Mouse (Mus musculus) liver, adult 2 months (tissue): Measurements from ENCODE around the gene Scd1. TPM values are rescaled to one million over a fixed set of nuclear protein-coding genes. Genes with fewer than 3 reads are reported as not detected.
A peak's percentile ranks its signal among the peaks of the same experiment; 100 is the strongest.

Source experiments
- DNase-seq: peaks from one replicate; pipeline ENCODE4 v3.0.0-alpha.2; 2011; ENCODE audit warnings: low read depth, low spot score; ENCODE audit errors: extremely low read depth
- H3K27ac ChIP-seq: fragments of 200-500 bp; replicated peaks from 2 replicates; pipeline ENCODE4 v1.5.1; 2012; ENCODE audit warnings: low read depth, mild to moderate bottlenecking, control low read depth, inconsistent platforms, low read length; ENCODE audit not compliant: insufficient read depth
- H3K27me3 ChIP-seq: fragments of 200-500 bp; 2 replicates; pipeline ENCODE4 v1.6.1; 2012; ENCODE audit warnings: mild to moderate bottlenecking, moderate library complexity, low read length, inconsistent platforms; ENCODE audit not compliant: control insufficient read depth, insufficient read depth
- H3K36me3 ChIP-seq: fragments of 200-500 bp; 2 replicates; pipeline ENCODE4 v1.6.1; 2012; ENCODE audit warnings: low read length, inconsistent platforms; ENCODE audit not compliant: control insufficient read depth, insufficient read depth
- H3K4me1 ChIP-seq: fragments of 200-500 bp; 2 replicates; pipeline ENCODE4 v1.6.1; 2011; ENCODE audit warnings: low read length; ENCODE audit not compliant: control insufficient read depth, insufficient read depth
- H3K4me3 ChIP-seq: fragments of 200-500 bp; 2 replicates; pipeline ENCODE4 v1.5.1; 2011; ENCODE audit warnings: low read depth, mild to moderate bottlenecking, control low read depth, low read length, moderate library complexity; ENCODE audit not compliant: insufficient read depth
- H3K79me2 ChIP-seq: fragments of 200-500 bp; 2 replicates; pipeline ENCODE4 v1.6.1; 2012; ENCODE audit warnings: inconsistent platforms, mild to moderate bottlenecking, low read length, moderate library complexity; ENCODE audit not compliant: control insufficient read depth, insufficient read depth
- H3K9ac ChIP-seq: fragments of 200-500 bp; 2 replicates; pipeline ENCODE4 v1.6.1; 2012; ENCODE audit warnings: low read depth, mild to moderate bottlenecking, control low read depth, inconsistent platforms, low read length
- CTCF ChIP-seq: fragments of 200-500 bp; IDR thresholded peaks from 2 replicates; pipeline ENCODE4 v1.5.1; 2011; ENCODE audit warnings: low read depth, low read length, control low read depth
- POLR2A ChIP-seq: fragments of 200-500 bp; IDR thresholded peaks from 2 replicates; pipeline ENCODE4 v1.6.1; 2011; ENCODE audit warnings: low read length, control low read depth; ENCODE audit not compliant: insufficient read depth; ENCODE audit errors: extremely low read depth
- WGBS: fragments of 180-500 bp; shearing (Covaris S2); methylation state at CpG from one replicate; pipeline ENCODE4 v1.1.7; 2018; 5-methylcytosine and 5-hydroxymethylcytosine counted together
- polyA plus RNA-seq: library from polyadenylated mRNA; depleted of rRNA; stranded (reverse); fragments of >200 nt; gene quantifications from 2 replicates; pipeline ENCODE4 v1.2.3, GENCODE M21; 2012
- total RNA-seq: library from RNA; depleted of rRNA; stranded (reverse); fragments of >200 nt; gene quantifications from 2 replicates; pipeline ENCODE4 v1.2.3, GENCODE M21; 2014

The Scd1 gene
- total and polyA plus RNA-seq, 2 experiments, result 1,338 to 8,115 TPM

DNA sequence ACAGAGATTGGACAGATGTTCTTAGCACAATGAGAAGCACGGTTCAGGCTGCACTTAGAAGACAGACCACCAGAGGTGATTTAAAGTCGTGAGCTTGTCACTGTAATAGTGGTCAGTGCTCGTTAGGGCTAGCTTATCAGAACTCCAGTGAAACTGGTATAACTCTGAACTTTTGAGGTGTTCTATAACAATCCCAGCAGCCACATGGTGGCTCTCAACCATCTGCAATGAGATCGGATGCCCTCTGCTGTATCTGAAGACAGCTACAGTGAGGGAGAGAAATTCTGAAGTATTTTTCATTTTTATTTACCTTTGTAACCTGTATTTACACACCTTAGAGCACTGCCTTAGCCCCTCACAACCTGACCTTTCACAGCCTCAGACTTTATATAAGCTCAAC lies 31.6 kb upstream of the Scd1 start:
- no peaks in the 10 kb centered on the region for H3K36me3 ChIP-seq
- no peak overlapping the region for H3K9ac ChIP-seq
- no peak overlapping the region for H3K27ac ChIP-seq
- no peak overlapping the region for H3K4me3 ChIP-seq
- no peaks in the 10 kb centered on the region for H3K79me2 ChIP-seq
- no peaks in the 10 kb centered on the region for H3K4me1 ChIP-seq
- TF ChIP-seq CTCF, result no peak
- peaks cover 3% of the 10 kb centered on the region; the same call in 1 of the 2 replicates for H3K27me3 ChIP-seq
- 48% methylated on average over 4 of the region's 4 CpGs for WGBS
- no peak for DNase-seq

DNA sequence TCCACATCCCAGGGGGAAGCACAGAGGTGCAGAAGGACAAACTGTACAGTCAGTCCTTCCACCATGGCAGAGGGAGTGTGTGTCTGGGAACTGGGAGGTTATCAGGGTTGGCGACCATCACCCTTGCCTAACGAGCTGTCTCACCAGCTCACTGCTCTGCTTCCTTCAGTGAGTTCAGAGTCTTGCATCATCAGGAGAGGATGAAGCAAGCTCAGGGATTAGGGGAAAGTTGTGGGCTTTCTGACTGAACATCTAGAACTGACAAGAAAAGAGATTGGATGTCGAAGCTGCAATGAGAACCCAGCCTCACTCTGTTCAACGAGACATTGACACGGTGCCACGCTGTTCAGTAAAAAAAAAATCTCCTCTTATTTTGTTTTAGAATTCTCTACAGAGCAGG lies 30.3 kb upstream of the Scd1 start:
- Histone ChIP-seq H3K27ac (no peak overlapping the region), H3K36me3 (no peaks in the 10 kb centered on the region), H3K9ac (no peak overlapping the region), H3K4me3 (no peak overlapping the region), H3K79me2 (no peaks in the 10 kb centered on the region), H3K4me1 (no peaks in the 10 kb centered on the region), H3K27me3 (no peaks in the 10 kb centered on the region; the same call in 1 of the 2 replicates)
- TF ChIP-seq CTCF (no peak), POLR2A (no peak)
- no peak for DNase-seq
- 72% methylated on average over 6 of the region's 6 CpGs for WGBS

DNA sequence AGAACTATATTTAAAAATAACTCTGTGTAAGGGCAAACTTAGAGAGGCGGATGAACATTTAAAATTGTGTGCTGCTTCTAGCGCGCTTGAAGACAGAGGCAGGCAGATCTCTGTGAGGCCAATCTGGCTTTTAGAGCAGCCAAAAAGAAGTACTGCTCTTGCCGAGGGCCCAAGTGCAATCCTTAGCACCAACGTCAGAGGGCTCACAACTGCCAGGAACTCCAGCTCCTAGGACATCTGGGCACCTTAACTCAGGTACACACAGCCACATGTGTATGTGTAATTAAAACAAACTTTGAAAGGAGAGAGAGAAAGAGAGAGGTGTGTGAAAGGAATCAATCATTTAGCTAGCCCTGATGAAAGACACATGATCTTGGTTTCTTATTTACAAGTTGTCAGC lies 24.4 kb upstream of the Scd1 start:
- Histone ChIP-seq H3K36me3 (no peaks in the 10 kb centered on the region), H3K9ac (no peak overlapping the region), H3K79me2 (no peaks in the 10 kb centered on the region), H3K27me3 (no peaks in the 10 kb centered on the region), H3K27ac (no peak overlapping the region), H3K4me1 (no peaks in the 10 kb centered on the region), H3K4me3 (no peak overlapping the region)
- TF ChIP-seq POLR2A (no peak), CTCF (no peak)
- DNase-seq, result no peak
- 77% methylated on average over 5 of the region's 5 CpGs for WGBS

DNA sequence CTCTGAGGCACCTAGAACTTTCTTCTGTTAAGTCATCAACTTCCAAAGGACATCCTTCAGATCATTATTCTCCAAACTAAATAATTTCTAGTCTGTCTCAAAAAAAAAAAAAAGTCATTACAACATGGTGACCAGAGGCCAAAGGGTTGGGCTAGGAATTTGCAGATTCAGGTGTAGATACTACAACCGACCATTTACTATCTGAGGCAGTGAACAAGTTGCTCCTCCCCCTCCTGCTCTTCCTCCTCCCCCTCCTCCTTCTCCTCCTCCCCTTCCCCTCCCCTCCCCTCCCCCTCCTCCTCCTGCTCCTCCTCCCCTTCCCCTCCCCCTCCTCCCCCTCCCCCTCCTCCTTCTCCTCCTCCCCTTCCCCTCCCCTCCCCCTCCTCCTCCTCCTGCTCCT lies 20.0 kb upstream of the Scd1 start:
- H3K27ac ChIP-seq, result no peak overlapping the region
- no peak overlapping the region for H3K9ac ChIP-seq
- no peak for TF ChIP-seq CTCF
- no peak for TF ChIP-seq POLR2A
- WGBS, result 76% methylated on average over 1 of the region's 1 CpGs
- no peak overlapping the region for H3K4me3 ChIP-seq
- H3K27me3 ChIP-seq, result no peaks in the 10 kb centered on the region
- no peak for DNase-seq
- H3K36me3 ChIP-seq, result no peaks in the 10 kb centered on the region
- no peaks in the 10 kb centered on the region for H3K79me2 ChIP-seq
- H3K4me1 ChIP-seq, result no peaks in the 10 kb centered on the region

DNA sequence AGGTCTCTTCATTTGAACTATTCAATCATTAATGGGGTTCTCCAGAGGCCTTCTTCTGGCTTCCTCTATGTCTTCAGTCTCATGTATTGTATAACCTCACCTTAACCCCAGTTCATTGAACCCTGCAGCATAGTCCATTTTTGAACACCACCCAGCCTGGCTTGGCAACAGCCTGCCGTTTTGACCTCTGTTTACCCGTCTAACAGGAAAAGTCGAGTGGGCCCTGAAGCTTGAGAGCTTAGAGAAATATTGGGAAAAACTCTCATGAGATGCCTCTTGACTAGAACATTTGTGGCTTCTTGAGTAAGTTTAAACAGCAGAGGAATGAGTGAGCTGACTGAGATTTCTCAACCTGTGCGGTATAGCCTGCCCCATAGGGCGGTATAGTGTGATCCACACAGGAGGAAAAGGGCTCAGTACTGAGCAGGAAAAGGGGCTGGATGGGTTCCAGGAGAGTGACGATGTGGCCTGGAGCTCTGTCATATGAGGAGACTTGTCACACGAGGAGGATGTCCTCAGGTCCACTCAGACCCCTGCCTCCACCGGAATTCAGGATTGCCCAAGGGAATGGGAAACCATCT lies 14.5 kb upstream of the Scd1 start:
- TF ChIP-seq CTCF, result no peak
- TF ChIP-seq POLR2A, result no peak
- H3K27me3 ChIP-seq, result no peaks in the 10 kb centered on the region
- H3K4me1 ChIP-seq, result peaks cover 16% of the 10 kb centered on the region
- no peak overlapping the region for H3K4me3 ChIP-seq
- no peaks in the 10 kb centered on the region for H3K36me3 ChIP-seq
- no peak overlapping the region for H3K27ac ChIP-seq
- no peak overlapping the region for H3K9ac ChIP-seq
- peak; percentile 62 for DNase-seq
- H3K79me2 ChIP-seq, result no peaks in the 10 kb centered on the region
- 35% methylated on average over 8 of the region's 8 CpGs for WGBS

DNA sequence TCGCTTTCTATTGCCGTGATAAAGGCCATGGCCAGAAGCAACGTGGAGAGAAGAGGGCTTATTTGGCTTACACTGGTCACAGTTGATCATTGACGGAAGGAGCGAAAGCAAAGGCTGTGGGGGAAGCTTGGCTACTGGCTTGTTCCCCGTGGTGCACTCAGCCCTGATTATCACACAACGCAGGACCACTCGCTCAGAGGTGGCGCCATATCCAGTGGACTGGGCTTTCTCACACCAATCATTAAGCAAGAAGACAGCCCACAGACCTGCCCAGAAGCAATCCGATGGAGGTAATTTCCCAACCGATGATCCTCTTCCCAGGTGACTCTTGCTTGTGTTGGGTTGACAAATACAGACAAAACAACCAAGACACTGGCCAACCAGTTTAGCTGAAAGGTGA lies 11.9 kb upstream of the Scd1 start:
- H3K79me2 ChIP-seq, result no peaks in the 10 kb centered on the region
- H3K9ac ChIP-seq, result no peak overlapping the region
- H3K36me3 ChIP-seq, result no peaks in the 10 kb centered on the region
- TF ChIP-seq CTCF (no peak), POLR2A (no peak)
- no peaks in the 10 kb centered on the region for H3K27me3 ChIP-seq
- peak; percentile 59 for DNase-seq
- H3K4me3 ChIP-seq, result no peak overlapping the region
- 16% methylated on average over 11 of the region's 11 CpGs for WGBS
- H3K4me1 ChIP-seq, result peaks cover 32% of the 10 kb centered on the region
- H3K27ac ChIP-seq, result no peak overlapping the region
